Mouse (Mus musculus) megakaryocyte, embryonic 14.5 days (primary cell): Measurements from ENCODE around the gene Fbxo6.

Experiments used
- FLI1 ChIP-seq: IDR thresholded peaks from 2 replicates; pipeline ENCODE4 v1.6.1; 2012; ENCODE audit warnings: low read length, inconsistent platforms, mixed read lengths
- GATA1 ChIP-seq: IDR thresholded peaks from 3 replicates; pipeline ENCODE4 v1.6.1; 2012; ENCODE audit warnings: mixed read lengths, low read length, inconsistent platforms, borderline replicate concordance

GRCm38 (mm10) chr4:148112519-148112918 is 39.4 kb downstream of the Fbxo6 start:
- TF ChIP-seq GATA1 (no peak), FLI1 (no peak)
